Mouse (Mus musculus): ENCODE measurements at regions not wholly inside any gene's neighbourhood (a gene's known extent, or its start where the extent isn't known, plus 50 kb on each side); places are given as distances from the start of the nearest gene placed in this dataset.

DNA sequence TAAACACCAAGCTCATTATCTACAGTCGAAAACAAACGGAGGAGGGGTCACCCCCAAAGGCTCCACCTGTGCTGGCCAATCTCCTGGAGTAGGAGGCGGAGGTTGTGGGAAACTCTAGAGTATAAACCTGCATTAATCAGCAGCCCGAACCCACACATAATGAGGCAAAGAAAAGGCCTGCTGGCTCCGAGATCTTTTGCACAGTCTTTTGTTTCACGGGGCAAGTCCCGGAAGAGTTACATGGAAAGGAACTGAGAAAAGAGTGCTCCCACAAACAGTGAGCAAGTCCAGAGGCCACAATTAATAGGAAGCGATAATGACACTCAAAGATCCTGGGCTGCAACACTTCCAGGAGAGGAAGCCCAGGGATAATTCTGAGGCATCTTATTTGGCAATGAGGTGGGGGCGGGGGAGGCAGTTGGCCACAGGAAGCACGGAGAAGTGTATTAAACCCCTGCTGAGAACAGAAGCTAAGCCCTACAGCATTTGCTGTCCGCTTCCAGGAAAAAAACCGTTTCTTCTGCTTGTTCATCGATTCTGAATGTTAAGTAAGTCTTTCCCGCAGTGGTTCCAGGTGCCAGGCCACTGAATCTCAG, 59.1 kb upstream of the Mamdc2 start:
- Histone ChIP-seq H3K4me2 (peak overlapping the region; percentile 31), H3K36me3 (replicated peaks) (no peaks in the 10 kb centered on the region), H3K27ac (peak overlapping the region; percentile 80), H3K4me1 (peaks cover 12% of the 10 kb centered on the region), H3K27me3 (replicated peaks) (no peaks in the 10 kb centered on the region), H3K9me3 (no peaks in the 10 kb centered on the region), H3K4me3 (no peak overlapping the region), H3K9ac (no peak overlapping the region)
- peak; percentile 78 for ATAC-seq (replicated peaks)
- WGBS: 5% methylated on average over 14 of the region's 14 CpGs
